Mouse (Mus musculus): ENCODE measurements around the gene Hoxb5. TPM values are rescaled to one million over a fixed set of nuclear protein-coding genes. Genes with fewer than 3 reads are reported as not detected.

Hoxb5 gene
- polyA plus RNA-seq, 1 experiment from 2014 or later, result 2.4 TPM

DNA sequence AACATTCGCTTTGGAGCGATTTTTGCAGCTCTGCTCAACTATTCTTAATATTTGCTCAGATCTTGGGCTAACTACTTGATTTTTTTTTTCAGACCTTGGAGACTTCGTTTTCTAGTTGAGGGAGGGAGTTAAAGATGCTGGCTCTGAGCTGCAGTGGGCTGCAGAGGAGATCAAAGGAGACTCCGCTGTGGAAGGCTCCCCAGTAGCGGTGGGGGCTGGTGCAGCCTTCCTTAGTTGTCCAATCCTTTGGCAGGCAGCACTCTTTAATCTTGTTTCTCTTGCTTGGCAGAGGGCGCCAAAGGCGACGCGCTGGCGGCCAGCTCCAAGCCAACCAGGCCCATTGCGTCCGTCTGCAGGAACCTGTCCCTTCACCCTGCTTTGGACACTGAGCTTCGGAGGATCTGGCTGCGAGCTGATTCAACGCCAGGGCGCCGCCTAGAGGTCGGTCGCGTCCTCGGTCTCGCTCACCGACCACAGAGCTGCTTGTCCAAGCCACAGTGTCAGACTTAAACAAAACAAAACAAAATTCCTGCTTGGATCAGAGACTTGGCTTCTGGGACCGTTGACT is 41.7 kb upstream of the Hoxb5 start:
- no peaks in the 10 kb centered on the region; the same call in 1 of the 2 replicates for H3K4me1 ChIP-seq (ENCODE audit: control insufficient read depth, insufficient read depth, low read length)
- H3K4me3 ChIP-seq (ENCODE audit: low read depth, low read length), result no peak overlapping the region
- ATAC-seq (replicated peaks; ENCODE audit: insufficient number of reproducible peaks, low FRiP score, low TSS enrichment), result no peak
- no peaks in the 10 kb centered on the region for H3K36me3 ChIP-seq (ENCODE audit: control insufficient read depth, insufficient read depth, low read length)
- H3K9me3 ChIP-seq (replicated peaks; ENCODE audit: control insufficient read depth, low read length), result no peaks in the 10 kb centered on the region
- H3K27me3 ChIP-seq (ENCODE audit: control insufficient read depth, insufficient read depth, low read length), result peaks cover 100% of the 10 kb centered on the region
- no peak overlapping the region for H3K27ac ChIP-seq (ENCODE audit: low read depth, low read length)
- 1% methylated on average over 24 of the region's 24 CpGs for WGBS (ENCODE audit: insufficient replicate concordance)
- no peak overlapping the region for H3K4me2 ChIP-seq
- no peak overlapping the region for H3K9ac ChIP-seq (ENCODE audit: low read depth, low read length)

DNA sequence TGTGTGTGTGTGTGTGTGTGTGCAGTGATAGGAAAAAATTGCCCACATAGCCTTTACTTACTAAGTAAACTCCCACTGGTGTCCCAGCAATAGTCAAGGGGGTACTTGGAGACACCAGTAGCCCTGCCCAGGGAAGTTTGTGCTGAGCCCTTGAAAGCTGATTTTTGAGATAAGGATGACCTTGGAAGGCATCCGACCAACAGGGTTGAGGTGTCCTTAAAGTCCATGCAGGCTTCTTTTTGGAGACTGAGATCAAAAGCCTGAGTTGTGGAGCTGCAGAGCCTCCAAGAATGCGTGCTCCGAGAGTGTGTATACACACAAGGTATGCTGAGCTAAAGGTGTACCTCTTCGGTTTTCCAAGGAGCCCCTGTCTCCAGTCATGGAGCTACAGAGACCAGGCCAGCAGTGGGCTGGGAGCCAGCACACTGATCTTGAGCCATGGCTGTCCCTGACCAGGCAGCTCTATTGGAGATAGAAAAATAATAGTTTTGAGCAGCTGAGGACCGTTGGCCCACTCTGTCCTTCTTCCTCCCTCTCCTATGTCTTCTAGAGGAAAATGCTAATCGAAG is 40.8 kb upstream of the Hoxb5 start:
- WGBS (ENCODE audit: insufficient replicate concordance), result 5% methylated on average over 6 of the region's 6 CpGs
- Histone ChIP-seq H3K27me3 (ENCODE audit: control insufficient read depth, insufficient read depth, low read length) (peaks cover 100% of the 10 kb centered on the region), H3K9me3 (replicated peaks; ENCODE audit: control insufficient read depth, low read length) (no peaks in the 10 kb centered on the region), H3K4me2 (no peak overlapping the region), H3K4me3 (ENCODE audit: low read depth, low read length) (no peak overlapping the region), H3K9ac (ENCODE audit: low read depth, low read length) (no peak overlapping the region), H3K4me1 (ENCODE audit: control insufficient read depth, insufficient read depth, low read length) (no peaks in the 10 kb centered on the region; the same call in 1 of the 2 replicates), H3K27ac (ENCODE audit: low read depth, low read length) (no peak overlapping the region), H3K36me3 (ENCODE audit: control insufficient read depth, insufficient read depth, low read length) (no peaks in the 10 kb centered on the region)
- no peak for ATAC-seq (replicated peaks; ENCODE audit: insufficient number of reproducible peaks, low FRiP score, low TSS enrichment)

DNA sequence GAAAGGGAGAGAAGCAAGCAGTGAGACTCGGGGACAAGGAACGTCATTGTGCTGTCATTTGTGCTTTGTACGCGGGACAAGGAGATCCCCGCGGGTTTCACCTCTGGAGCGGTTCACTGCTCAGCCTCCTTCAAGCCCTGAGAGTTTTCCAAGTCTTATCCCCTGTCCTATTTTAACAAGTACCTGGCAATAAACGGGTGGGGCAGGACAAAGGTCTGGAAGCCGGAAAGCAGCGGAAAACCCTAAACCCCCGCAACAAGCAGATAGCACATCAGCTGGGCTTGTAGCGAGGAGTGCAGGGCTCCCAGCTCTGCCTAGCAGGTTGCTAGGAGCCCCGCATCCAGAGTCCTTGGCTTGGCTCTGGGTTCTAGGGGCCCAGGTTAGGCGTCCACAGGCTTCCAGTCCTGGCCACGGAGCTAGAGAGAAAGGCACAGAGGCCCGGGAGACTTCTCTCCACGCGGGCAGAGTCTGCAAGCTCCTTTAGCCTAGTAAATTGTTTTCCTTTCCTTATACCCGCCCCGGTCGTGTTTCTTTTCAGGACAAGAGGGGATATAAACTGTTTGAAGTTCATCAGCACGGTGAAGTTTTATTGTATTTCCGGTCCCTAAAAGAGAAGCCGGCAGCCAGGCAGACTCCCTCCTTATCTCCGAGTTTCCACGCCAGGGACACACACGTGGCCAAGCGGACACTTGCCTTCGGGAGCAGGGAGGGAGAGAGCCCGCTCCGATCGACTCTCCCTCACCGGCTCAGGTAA is 39.3 kb upstream of the Hoxb5 start:
- Histone ChIP-seq H3K9ac (ENCODE audit: low read depth, low read length) (no peak overlapping the region), H3K4me1 (ENCODE audit: control insufficient read depth, insufficient read depth, low read length) (no peaks in the 10 kb centered on the region; the same call in 1 of the 2 replicates), H3K4me2 (no peak overlapping the region), H3K4me3 (ENCODE audit: low read depth, low read length) (no peak overlapping the region), H3K27ac (ENCODE audit: low read depth, low read length) (no peak overlapping the region), H3K9me3 (replicated peaks; ENCODE audit: control insufficient read depth, low read length) (no peaks in the 10 kb centered on the region), H3K36me3 (ENCODE audit: control insufficient read depth, insufficient read depth, low read length) (no peaks in the 10 kb centered on the region), H3K27me3 (ENCODE audit: control insufficient read depth, insufficient read depth, low read length) (peaks cover 97% of the 10 kb centered on the region)
- under 1% methylated on average over 33 of the region's 33 CpGs for WGBS (ENCODE audit: insufficient replicate concordance)
- no peak for ATAC-seq (replicated peaks; ENCODE audit: insufficient number of reproducible peaks, low FRiP score, low TSS enrichment)

DNA sequence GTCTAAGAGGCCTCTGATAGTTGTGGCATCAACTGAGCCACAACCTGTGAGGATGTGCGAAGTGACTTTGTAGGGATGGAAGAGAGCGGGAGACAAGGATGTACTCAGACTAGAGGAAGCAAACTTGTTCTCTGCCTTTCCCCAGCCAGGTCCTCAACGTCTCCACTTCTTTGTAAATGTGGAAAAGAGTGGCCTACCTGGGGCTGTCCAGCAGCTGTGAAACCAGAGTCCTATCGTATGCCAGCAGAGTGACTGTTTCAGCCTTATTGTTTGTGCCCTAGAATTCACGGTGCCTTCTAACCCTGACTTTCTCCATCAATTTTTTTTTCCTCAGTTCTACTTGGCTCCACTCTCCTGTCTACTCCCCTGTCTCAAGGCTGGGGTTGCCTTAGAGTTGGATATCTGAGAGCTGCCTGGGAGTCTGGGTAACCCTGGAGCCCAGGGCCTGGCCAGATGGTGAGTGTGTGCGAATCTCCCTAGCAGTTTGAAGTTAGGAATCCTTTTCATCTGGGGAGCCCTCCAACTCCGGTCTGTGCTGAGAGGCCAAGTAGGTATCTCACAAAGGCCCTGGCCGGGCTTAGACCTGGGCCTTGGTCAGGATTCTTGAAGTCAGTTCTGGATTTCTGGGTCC is 38.6 kb upstream of the Hoxb5 start:
- H3K9me3 ChIP-seq (replicated peaks; ENCODE audit: control insufficient read depth, low read length), result no peaks in the 10 kb centered on the region
- H3K27me3 ChIP-seq (ENCODE audit: control insufficient read depth, insufficient read depth, low read length), result peaks cover 97% of the 10 kb centered on the region
- no peaks in the 10 kb centered on the region for H3K36me3 ChIP-seq (ENCODE audit: control insufficient read depth, insufficient read depth, low read length)
- H3K4me2 ChIP-seq, result no peak overlapping the region
- no peak overlapping the region for H3K9ac ChIP-seq (ENCODE audit: low read depth, low read length)
- H3K4me1 ChIP-seq (ENCODE audit: control insufficient read depth, insufficient read depth, low read length), result no peaks in the 10 kb centered on the region; the same call in 1 of the 2 replicates
- no peak overlapping the region for H3K4me3 ChIP-seq (ENCODE audit: low read depth, low read length)
- ATAC-seq (replicated peaks; ENCODE audit: insufficient number of reproducible peaks, low FRiP score, low TSS enrichment), result no peak
- WGBS (ENCODE audit: insufficient replicate concordance), result 3% methylated on average over 8 of the region's 8 CpGs
- no peak overlapping the region for H3K27ac ChIP-seq (ENCODE audit: low read depth, low read length)

DNA sequence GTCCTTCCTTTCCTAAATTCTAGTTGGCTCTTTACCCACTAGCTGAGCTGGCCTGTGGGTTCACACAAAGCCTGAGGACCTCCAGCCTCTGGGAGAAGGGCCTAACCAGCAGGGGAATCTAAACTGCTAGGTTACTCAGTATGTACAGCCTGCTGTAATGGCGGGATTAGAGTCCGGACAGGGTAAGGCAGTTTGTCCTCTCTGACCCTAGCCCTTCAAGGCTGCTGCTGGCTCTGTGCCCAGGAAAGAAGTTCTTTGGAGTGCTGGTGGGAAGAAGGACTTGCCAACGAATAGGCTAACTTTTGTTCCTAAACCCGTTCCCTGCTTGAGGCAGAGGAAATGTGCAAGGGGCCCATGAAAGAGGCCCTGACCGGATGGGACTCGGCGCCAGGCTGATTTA is 37.2 kb upstream of the Hoxb5 start:
- Histone ChIP-seq H3K27ac (ENCODE audit: low read depth, low read length) (no peak overlapping the region), H3K9me3 (replicated peaks; ENCODE audit: control insufficient read depth, low read length) (no peaks in the 10 kb centered on the region), H3K27me3 (ENCODE audit: control insufficient read depth, insufficient read depth, low read length) (peaks cover 97% of the 10 kb centered on the region), H3K4me1 (ENCODE audit: control insufficient read depth, insufficient read depth, low read length) (no peaks in the 10 kb centered on the region; the same call in 1 of the 2 replicates), H3K4me3 (ENCODE audit: low read depth, low read length) (no peak overlapping the region), H3K36me3 (ENCODE audit: control insufficient read depth, insufficient read depth, low read length) (no peaks in the 10 kb centered on the region), H3K4me2 (no peak overlapping the region), H3K9ac (ENCODE audit: low read depth, low read length) (no peak overlapping the region)
- WGBS (ENCODE audit: insufficient replicate concordance), result 3% methylated on average over 7 of the region's 7 CpGs
- no peak for ATAC-seq (replicated peaks; ENCODE audit: insufficient number of reproducible peaks, low FRiP score, low TSS enrichment)

DNA sequence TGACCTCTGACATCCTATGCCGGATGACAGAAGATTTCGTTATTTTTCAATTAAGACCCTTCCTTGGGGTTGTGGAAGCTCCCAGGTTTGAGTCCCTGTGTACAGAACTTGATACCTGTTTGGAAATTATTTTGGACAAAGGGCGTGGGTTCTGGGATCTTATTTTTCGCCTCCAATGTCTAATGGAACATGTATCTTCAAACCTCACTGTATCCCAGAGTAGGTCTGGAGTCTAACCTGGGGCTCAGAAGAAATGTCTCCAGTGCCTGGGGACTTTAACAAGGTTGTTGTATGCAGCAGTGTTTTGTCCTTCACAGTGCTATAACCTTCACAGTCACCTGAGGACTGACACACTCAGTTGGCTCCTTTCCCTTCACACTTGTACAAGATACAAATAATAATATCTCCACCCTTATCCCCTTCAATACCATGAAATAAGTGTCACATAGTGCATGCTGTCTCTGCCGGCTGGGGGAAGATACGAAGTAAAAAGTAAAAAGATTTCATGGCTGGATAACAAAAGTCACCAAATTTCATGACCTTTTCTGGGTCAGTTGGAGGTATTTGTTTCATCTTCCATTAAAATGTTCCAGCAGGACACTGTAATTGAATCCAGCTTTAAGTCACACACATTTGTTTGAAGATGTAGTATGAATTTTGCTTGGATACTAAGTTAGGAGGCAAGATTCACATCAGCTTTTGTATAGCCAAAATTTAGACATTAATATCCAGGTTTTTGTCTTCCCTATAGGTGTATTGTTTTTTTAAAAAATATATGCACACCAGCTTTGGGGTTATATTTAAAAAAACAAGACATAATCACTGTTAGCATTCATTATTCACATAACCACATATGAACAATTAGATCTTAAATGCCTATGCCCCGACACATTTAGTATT is 35.9 kb upstream of the Hoxb5 start:
- H3K9me3 ChIP-seq (replicated peaks; ENCODE audit: control insufficient read depth, low read length), result no peaks in the 10 kb centered on the region
- no peak overlapping the region for H3K9ac ChIP-seq (ENCODE audit: low read depth, low read length)
- H3K4me1 ChIP-seq (ENCODE audit: control insufficient read depth, insufficient read depth, low read length), result peaks cover 5% of the 10 kb centered on the region
- H3K27me3 ChIP-seq (ENCODE audit: control insufficient read depth, insufficient read depth, low read length), result peaks cover 97% of the 10 kb centered on the region
- 18% methylated on average over 7 of the region's 7 CpGs for WGBS (ENCODE audit: insufficient replicate concordance)
- no peak overlapping the region for H3K27ac ChIP-seq (ENCODE audit: low read depth, low read length)
- no peaks in the 10 kb centered on the region for H3K36me3 ChIP-seq (ENCODE audit: control insufficient read depth, insufficient read depth, low read length)
- H3K4me3 ChIP-seq (ENCODE audit: low read depth, low read length), result no peak overlapping the region
- H3K4me2 ChIP-seq, result no peak overlapping the region
- no peak for ATAC-seq (replicated peaks; ENCODE audit: insufficient number of reproducible peaks, low FRiP score, low TSS enrichment)

- WGBS (ENCODE audit: insufficient replicate concordance), result 4% methylated on average over 1 of the region's 1 CpGs
- Histone ChIP-seq H3K36me3 (ENCODE audit: control insufficient read depth, insufficient read depth, low read length) (no peaks in the 10 kb centered on the region), H3K9ac (ENCODE audit: low read depth, low read length) (no peak overlapping the region), H3K9me3 (replicated peaks; ENCODE audit: control insufficient read depth, low read length) (no peaks in the 10 kb centered on the region), H3K4me1 (ENCODE audit: control insufficient read depth, insufficient read depth, low read length) (peaks cover 5% of the 10 kb centered on the region), H3K27ac (ENCODE audit: low read depth, low read length) (no peak overlapping the region), H3K4me3 (ENCODE audit: low read depth, low read length) (no peak overlapping the region), H3K4me2 (no peak overlapping the region), H3K27me3 (ENCODE audit: control insufficient read depth, insufficient read depth, low read length) (peaks cover 97% of the 10 kb centered on the region)
- ATAC-seq (replicated peaks; ENCODE audit: insufficient number of reproducible peaks, low FRiP score, low TSS enrichment), result no peak
These were observed 34.9 kb upstream of the Hoxb5 start for GRCm38 (mm10) chr11:96268031-96268745.
